Mouse (Mus musculus) 3134 (cell line): Measurements from ENCODE around the gene Gucy2d.

Source experiments
- DNase-seq: peaks from one replicate; pipeline ENCODE4 v3.0.0-alpha.2; 2011; ENCODE audit warnings: low spot score; ENCODE audit not compliant: insufficient read length; ENCODE audit errors: extremely low read depth

Gucy2d gene

DNA sequence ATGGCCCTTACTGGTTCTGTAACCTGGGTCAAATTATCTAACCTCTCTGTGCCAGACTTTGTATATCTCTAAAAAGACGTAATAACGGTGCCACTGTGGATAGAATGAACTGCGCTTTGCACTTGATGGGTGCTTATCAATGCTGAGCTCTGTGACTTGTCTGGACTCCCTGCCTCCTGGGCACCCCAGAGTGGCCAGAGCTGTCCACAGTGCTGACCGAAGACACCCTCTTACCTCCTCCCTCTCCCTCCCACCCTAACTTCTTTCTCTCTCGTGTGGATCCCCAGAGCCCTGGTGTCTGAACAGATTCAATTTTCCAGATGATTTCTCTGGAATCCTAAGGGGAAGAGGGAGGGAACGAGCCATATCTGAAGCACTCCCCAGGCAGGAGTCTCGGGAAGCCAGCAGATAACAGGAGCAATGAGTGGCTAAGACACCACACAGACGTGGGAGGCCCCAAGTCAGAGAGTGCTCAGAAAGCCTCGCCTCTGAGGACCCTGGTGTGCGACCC is at the start of gene Gucy2d:
TSS of gene Gucy2d (plus strand) at position 461 of the 511 bp plus-strand sequence.
- no peak for DNase-seq

DNA sequence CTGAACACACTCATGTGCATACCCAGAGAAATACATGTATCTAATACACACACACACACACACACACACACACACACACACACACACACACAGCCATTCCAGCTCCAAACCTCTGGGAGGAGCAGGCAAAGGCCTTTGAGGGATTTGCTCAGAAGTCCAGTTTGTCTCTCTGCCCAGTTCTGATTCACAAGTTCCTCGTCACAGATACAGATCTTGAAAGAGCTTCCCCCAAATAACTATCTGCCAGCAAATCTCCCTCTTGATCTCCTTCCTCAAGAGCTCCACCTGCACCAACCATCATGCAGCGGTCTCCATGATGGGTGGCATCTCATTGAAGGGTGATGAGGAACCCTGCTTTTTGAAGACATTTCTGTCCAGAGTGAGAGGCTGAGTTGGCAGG is 49.7 kb upstream of the Gucy2d start:
- DNase-seq = peak; percentile 65

DNA sequence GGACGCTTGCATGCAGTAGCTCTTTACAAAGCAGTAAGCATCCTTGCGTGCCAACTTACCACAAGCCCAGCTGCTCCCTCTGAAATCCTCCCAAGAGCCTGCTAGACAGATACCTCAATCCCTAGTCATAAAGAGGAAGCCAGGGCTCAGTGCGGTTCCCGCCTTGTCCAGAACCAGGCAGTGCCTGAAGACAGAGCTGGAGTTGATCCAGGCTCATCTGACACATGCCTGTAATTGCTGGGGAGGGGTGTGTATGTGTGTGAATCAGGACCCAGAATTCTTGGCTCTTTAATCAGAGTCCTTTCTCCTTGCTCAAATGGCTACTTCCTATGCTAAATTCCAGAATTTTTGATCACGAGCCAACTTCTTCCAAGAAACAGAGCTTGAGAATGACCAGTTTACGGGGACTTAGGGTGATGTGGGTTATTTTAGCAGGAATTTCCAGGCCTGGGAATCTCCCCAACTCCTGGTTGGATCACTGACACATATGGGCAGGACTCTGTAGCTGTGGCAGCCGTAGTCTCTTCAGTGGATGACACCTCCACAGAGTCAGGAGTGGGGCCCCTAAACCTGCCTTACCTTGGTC is 48.8 kb upstream of the Gucy2d start:
- DNase-seq = peak; percentile 87

DNA sequence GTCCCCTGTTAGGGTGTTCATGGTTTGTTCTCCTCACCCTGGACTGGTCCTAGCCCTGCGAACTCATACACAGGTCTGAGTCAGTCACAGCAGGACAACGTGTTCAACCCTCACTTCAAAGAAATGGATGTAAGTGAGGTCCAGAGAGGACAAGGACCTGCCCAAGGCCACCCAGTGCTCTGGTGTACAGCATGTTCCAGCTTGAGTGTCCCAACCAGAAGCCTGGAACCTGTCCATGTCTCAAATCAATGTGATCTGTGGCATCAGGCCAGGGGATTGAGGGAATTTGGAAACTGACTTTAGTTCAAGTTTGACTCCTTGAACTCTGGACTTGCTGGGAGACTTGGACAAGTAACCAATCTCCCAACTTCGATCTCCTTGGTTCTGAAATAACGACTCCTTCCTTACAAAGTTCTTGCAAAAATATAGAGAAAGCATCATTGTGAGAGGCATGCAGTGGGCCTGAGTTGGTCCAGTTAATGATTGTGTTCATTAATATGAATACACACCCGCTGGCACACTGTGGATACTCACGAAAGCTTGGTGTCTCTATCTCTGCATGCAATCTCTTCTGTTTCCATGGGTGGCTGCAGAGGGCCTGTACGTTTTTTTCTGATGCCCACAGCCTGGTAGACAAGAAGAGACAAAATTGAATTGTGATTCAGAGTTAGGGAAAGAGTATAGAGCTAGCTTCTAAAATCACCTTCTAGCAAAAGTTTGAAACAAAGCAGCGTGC is 47.6 kb upstream of the Gucy2d start:
- DNase-seq = no peak

DNA sequence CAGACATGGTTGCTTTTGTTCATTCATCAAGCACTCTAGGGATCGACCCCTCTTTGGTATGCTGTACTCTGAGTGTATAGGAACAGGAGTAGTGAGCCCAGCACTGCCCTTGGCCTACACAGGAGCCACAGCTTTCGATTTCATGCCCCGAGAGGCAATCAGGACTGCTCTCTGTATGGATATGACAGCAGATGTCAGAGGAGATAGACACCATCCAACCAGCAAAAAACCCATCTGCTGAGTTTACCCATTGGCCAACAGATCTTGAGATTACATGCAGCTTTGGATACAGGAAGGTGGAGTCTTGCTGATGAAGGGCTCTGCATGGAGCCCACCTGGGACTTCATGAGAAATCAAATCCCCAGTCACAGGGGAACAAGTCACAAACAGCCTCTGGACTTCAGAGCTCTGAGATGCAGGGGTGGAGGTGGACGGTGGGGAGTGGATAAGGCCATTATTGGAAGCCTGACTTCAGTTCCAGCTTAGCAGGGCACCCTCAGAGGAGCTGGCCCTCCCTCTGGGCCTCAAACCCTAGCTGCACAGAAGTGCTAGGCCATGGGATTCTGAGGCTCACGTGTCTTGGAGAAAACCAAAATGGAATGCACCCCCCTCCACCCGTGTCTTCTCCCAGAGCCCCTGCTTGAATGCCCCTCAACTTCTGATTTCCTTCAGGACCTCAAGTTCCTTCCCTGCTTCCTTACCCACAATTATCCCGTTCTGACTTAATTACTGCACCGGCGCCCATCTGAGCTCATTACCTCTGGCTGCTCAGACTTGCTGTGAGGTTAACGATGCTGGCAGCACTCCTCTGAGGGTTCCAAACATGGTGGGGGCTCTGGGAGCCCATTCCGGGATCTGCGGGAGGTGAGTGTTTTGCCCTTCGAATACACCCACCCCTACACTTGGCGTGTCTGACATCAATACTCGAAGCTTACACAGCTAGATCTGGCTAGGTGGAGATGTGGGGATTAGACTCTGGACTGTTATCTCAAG is 37.3 kb upstream of the Gucy2d start:
- no peak for DNase-seq

DNA sequence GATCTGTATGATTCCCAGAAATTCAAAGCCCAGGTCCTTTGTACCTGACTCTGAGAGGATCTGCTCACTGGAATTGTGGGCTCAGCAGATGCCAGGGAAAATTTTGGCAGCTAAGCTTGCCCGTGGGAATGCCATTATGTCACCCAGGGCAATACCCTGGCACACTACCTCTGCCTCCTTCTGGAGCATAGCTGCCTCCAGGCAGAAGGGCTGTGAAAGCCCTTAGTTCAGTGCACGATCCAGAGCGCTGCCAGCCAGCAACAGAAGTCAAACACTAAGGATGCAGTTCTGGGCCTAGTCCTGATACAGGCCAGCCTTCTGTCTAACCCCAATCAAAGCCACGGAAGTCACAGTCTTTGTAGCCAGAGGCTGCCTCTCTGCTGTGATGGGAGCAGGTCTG is 36.2 kb upstream of the Gucy2d start:
- no peak for DNase-seq

DNA sequence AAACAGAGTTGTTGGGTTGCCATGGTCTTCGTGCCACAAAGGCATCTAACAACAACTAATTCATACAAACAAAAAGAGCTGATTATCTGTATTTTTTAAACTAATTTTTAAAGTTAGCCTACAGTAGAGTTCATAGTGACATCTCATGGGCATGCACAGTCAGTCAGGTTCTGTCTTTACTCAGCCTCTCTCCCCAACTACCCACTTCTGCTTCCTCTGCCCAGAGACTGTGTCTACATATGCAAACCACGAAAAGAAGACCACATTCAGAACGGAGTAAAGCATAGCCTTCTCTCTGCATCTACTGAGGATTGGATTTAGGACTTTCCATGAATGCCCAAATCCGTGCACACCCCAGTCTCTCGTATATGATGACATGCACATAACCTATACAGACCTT is 32.6 kb upstream of the Gucy2d start:
- no peak for DNase-seq

DNA sequence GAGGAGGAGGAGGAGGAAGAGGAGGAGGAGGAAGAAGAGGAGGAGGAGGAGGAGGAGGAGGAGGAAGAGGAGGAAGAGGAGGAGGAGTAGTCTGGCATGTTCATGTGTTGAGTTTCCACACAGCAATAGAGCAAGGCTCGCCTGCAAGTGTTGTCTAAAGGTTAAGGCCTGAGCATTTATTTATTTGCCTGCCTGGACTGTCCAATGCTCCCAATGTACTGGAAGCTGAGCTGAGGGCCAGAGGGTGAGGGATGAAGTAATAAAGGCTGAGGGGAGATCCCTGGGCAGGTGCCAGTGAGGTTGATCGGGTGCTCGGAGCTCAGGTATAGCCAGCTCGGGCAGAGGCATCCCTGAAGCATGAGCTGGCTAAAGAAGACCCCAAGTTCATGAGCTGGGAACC is 27.1 kb upstream of the Gucy2d start:
- no peak for DNase-seq

DNA sequence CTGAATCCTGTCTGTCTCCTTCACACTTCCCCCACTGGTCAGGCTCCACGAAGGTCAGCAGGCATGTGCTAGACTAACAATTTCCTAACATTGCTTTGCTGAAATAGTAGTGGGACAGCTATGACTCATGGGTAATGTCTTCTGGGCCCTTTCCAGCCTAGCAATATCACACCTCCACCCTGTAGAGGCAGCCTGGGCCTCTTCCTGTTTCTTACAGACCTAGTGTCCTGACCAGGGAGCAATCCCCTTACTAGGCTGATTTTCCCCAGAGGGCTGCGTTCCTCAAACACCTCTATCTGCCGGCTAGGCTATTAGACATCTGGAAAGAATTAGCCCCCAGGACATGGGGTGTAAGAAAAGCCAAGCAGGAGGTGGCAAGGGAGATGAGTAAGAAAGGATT is 24.7 kb upstream of the Gucy2d start:
- peak; percentile 72 for DNase-seq

DNA sequence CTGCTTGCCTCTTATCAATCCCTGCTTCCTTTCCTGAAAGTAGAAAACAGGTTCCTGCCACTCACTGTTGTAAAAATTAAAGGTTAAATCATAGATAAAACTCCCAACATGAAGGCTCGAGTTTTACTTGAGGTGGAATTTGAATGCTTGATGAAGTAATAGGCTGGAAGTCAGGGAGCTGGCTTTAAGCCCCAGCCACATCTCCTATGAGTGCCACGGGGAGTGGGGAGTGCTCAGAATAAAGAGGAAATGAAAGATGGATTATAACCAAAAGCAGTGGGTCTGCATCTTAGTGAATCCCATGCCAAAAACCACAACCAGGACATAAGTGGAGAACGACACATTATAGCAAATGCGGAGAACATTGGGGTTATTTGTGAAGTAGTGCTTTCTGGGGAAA is 24.2 kb upstream of the Gucy2d start:
- no peak for DNase-seq

DNA sequence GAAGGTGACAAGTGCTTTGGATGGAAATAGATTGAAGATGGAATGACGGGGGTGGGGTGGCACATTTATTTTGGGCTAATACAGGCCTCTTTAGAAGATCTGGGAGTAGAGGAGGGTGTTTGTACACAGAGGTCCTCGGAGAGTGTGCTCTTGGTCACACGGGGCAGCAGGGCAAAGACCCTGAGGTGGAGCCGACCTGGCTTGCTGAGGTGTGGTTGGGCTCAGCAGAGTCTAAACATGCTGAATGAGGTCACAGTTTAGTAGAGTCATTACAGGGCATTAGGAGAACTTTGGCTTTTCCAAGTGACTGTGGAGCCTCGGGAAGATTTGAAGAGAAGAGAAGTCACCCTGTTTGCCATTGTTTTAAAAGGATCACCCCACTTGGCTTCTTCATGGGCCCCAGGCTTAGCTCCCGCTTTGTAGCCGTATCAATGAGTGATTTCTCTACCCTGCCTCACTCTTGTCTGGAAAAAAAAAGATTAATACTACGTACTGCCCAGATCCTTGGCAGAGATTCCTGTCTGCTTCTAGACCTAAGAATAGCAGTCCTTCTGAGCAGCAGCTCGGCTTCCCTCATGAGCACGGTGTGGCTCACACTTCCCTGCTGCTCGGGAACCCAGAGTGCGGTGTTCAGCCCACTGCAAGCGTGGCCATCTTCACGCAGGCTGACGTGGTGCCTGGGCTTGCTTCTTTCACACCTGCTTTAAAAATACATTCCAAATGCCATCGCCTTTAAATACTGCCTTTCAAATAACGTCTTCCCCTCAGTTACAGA is 22.0 kb upstream of the Gucy2d start:
- no peak for DNase-seq

DNA sequence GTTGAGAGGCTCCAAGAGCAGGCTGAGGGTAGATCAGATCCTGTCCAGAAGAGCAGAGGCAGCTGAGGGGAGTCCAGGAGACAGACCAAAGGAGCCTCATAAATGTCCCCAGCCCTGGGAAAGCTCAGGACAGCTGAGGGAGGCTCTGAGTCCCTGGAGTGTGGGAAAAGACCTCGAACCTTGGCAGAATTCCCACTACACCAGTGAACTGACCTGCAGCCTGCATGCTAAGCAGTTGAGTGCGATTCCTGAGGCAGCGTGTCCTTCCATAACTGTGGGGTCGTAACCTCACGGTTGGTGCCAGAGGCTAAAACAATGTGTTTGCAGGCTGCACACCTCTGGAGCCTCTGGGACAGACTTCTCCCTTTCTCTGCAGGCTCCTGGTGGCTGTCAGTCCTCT is 20.9 kb upstream of the Gucy2d start:
- no peak for DNase-seq

DNA sequence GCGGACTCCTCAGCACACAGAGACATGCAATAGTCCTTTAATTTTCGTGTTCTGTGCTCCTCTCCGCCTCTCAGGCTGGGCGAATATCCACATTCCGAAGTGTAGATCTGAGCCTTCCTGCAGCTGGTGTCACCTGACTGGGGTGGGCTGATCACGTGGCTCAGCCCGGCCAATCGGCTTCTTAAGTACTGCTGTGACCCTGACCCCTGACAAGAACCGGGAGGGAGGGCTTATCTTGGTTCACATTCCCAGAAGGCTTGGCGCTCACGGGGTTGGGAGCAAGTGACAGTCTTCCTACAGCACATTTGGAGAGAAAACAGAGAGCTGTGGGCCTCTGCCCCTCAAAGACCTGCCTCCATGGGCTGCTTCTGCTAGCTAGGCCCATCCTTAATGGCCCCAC is 16.7 kb upstream of the Gucy2d start:
- no peak for DNase-seq

DNA sequence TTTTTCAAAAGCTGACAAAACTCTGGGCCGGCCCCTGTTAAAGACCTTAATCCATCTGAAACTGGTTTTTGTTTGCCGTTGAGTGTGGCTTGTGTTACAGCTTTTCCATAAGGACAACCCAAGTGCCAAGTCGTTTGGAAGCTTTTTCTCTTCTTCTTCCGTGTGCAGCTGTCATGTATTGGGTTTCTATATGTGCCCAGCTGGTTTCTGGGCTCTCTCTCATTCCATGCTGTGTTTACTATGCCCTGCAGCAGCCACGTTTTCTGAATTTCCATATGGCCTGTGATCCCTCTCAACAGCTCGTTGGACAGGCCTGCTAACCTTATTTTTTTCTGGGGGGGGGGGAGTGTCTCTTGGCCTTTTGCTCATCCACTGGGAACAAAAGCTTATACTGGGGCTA is 15.8 kb upstream of the Gucy2d start:
- no peak for DNase-seq

DNA sequence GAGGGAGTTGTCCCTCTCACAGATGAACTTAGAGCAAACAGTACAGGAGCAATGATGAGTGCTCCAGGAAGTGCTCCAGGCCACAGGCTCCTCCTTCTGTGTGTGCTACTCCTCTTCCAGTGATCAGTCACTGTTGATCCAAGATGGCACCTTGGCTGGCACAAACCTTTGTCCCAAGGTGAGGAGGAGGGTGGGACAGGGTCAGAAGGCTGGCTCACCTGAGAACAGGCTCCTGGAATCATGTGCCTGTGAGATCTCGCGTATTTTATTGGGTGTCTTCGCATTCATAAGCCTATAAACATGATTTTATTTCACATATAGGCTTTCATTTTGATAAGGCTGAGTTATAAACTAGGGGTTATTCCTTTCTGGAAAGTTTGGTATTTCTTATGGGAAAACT is 14.7 kb upstream of the Gucy2d start:
- DNase-seq = no peak

DNA sequence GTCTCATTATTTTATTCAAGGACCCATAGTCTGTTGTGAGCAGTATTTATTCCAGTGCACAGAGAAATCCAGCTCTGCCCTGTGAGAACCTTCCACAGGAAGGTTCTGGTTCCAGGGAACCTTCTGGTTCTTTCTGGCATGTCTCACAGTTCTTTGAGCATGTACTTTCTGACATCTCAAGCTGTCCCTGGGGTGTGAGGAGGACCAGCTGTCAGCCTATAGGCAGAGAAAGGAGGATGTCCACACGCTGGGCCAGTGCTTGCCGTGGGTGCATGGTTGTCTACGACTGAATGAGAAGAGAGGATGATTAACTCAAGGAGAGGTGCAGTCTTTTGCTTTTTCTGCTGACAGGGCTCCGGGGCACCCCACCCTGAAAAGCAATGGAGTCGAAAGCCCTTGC is 13.6 kb upstream of the Gucy2d start:
- DNase-seq = no peak

DNA sequence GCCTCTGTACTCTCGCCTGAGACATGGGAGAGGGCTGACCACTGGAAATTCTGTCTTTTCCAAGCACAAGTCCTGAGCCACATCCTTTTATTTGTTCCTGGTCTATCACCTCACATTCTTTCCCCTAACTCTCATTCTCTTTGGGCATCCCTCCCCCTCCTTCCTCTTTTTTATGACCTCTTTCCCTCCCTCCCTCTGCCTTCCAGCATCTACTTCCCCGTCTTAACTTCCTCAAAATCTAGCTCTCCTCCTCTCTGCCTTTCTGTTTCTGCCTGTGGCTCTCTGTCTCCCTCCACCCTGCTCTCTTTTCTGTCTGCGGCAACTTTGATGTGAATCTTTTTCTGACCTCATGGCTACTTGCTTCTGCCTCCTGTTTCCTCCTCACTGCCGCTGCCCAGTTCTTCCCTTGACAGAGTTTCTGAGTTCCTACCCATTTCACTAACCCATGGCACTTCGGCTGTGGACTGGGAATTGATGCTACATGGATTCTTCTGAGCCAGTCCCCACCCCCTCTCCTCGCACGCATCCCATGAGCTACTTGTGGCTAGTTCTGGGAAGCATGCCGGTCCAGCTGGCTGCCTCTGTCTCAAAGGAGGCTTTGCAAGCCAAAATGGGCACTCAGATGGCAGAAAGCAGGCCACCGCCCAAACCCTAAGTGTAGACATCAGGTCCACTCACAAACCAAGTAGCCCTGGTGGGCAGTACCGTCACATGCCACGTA is 12.9 kb upstream of the Gucy2d start:
- DNase-seq = no peak

DNA sequence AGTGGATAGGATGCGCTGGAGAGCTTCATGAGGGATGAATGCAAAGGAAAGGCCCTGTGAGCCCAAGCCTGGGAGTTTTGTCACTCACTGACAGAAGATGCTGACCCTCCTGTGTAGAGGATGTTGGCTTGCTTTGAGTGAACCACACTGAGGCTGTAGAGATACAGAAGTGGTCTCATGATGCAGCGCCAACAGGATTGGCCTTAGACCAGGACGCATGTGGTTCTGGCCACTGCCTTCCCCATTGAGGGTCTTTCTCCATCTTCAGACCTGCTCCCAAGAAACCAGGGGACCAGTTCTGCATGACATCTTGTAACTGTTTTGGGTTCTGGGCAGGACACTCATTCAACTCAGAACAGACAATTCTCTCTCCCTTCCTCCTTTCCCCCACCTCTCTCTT is 10.6 kb upstream of the Gucy2d start:
- no peak for DNase-seq

DNA sequence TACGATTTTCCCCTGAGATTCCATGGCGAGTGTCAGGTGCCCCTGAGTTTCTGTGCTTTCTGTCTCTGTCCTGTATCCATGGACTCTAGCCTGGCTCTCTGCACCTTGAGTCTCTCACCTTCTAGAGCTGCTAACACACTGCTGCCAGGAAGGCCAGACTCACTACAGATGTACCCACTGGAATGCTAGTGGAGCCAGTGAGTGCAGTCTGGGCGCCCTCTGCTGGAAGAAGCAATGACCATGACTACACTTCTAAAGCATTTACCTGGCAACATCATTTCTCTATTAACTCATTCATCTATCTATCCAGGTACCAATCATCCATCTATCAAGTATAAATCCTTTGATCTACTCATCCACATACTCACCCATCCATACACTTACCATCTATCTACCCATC is 9.4 kb upstream of the Gucy2d start:
- DNase-seq = no peak

DNA sequence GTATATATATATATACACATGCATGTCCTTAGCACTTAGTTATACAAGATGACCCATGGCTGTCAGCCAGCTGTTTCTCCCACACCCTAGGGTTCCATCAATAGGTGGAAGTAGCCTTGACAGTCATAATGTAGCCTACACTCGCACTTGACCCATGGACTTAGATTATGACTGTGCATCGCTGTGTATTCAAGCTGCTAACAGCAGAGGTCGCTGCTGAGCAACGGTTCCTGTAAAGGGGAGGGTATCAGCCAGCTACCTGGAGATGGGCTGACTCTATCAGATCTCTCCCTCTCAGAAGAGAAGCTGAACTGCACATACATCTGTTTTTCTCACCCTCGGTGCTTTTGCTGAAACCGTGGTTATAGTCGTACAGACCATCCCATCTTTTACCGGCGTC is 2.6 kb upstream of the Gucy2d start:
- DNase-seq = no peak
